Mouse (Mus musculus): ENCODE results near the gene Itk. TPM values are rescaled to one million over a fixed set of nuclear protein-coding genes. Genes with fewer than 3 reads are reported as not detected.
"Not testable (repeated sequence)": the region's sequence is repeated elsewhere in the genome, so short reads cannot be mapped to it uniquely, and the experiment has no call there.

Itk gene
- polyA plus RNA-seq (2014; fragmentation: Nextera tagmentation; extraction: Ambion mirVana), result 0.05 and 0.14 TPM in 2 replicates

DNA sequence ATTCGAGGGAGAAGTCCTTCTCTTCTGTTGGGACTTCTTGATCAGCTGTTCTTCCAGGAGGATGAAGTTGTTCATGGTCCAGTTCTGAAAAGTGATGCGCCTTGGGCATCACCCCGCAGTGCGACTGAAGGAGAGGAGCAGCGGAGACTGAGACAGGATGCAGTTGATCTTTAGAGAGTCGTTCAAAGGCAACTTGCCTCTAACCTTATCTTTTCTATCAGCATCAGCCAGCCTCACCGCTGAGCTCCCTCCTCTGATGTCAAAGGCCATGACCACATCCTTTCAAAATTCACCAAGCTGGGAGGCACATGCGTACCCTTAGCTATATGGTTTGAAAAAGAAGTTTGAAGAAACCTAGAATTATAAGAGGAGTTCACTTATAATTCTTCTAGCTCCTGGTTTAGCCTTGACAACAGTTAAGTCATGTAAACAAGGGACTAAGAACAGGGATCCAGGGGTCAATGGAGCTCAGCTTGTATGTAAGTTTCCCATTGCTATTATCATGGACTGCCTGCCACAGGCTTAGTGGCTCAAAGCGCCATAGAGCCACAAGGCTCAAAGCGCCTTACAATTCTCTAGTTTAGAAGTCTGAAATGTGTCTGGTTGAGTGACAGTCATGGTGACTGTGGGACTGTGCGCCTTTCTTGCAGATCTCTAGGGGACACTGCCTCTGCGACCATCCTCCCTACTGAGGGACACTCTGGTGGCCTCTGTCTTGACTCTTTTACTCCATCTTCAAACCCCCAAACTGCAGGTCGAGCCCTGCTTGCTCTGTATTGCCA lies at the start of gene Itk:
Gene Itk, minus strand, starts transcription at position 180 of the 782 bp plus-strand sequence.
- Histone ChIP-seq H3K9ac (ENCODE audit: low read depth, low read length) (no peak within 1 kb of the TSS), H3K27me3 (replicated peaks; ENCODE audit: control insufficient read depth, insufficient read depth, low read length) (no peaks in the 10 kb centered on the region), H3K4me2 (no peak within 1 kb of the TSS), H3K36me3 (ENCODE audit: control insufficient read depth, insufficient read depth, low read length) (no peaks in the 10 kb centered on the region), H3K27ac (ENCODE audit: low read depth, low read length) (no peak within 1 kb of the TSS), H3K4me1 (replicated peaks; ENCODE audit: control insufficient read depth, insufficient read depth, low read length) (no peaks in the 10 kb centered on the region), H3K9me3 (ENCODE audit: control insufficient read depth, low read length) (no peaks in the 10 kb centered on the region), H3K4me3 (ENCODE audit: low read depth, low read length) (no peak within 1 kb of the TSS)
- 65% methylated on average over 13 of the region's 13 CpGs for WGBS
- DNase-seq (ENCODE audit: low spot score) (no peak), ATAC-seq (replicated peaks; ENCODE audit: low FRiP score) (no peak)

DNA sequence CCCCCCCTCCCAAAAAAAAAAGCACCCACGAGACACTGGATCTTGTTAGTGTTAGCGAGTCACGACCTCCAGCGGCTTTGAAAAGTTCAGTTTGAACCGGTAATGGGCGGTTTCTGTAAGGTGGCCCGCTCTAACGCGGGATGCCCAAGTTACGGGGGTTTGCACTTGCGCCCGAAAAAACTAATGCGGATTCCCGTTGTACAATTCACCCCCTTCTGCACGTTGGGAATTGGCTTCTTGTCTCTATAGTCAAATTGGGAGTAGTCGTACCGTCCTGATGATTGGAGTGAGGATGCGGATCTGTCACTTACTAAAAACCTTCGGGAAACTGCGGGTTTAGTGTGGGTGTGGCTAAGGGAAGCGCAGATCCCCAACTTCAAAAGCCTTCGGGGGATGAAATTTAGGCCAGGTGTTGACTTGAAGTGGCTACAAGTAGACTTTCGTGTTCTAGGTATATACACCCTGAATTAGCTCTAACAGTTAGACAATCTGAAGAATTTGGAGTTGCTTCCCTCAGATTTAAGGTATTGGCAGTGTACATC lies 48.2 kb upstream of the Itk start:
- 1% methylated on average over 23 of the region's 23 CpGs for WGBS
- peak; percentile 13; the same call in 1 of the 2 replicates for ATAC-seq (replicated peaks; ENCODE audit: low FRiP score)
- Histone ChIP-seq H3K4me1 (replicated peaks; ENCODE audit: control insufficient read depth, insufficient read depth, low read length) (peaks cover 15% of the 10 kb centered on the region), H3K36me3 (ENCODE audit: control insufficient read depth, insufficient read depth, low read length) (peaks cover 6% of the 10 kb centered on the region; the same call in 1 of the 2 replicates), H3K9ac (ENCODE audit: low read depth, low read length) (peak overlapping the region; percentile 99), H3K9me3 (ENCODE audit: control insufficient read depth, low read length) (no peaks in the 10 kb centered on the region), H3K4me2 (peak overlapping the region; percentile 86), H3K27me3 (replicated peaks; ENCODE audit: control insufficient read depth, insufficient read depth, low read length) (no peaks in the 10 kb centered on the region), H3K27ac (ENCODE audit: low read depth, low read length) (peak overlapping the region; percentile 97), H3K4me3 (ENCODE audit: low read depth, low read length) (peak overlapping the region; percentile 96)
- no peak for DNase-seq (ENCODE audit: low spot score)

GRCm38 (mm10) chr11:46436760-46437458 lies 47.6 kb upstream of the Itk start, which contains the start of gene Med7:
TSS of gene Med7 (plus strand) at chr11:46436925.
- H3K4me1 ChIP-seq (replicated peaks; ENCODE audit: control insufficient read depth, insufficient read depth, low read length), result peaks cover 15% of the 10 kb centered on the region
- H3K4me3 ChIP-seq (ENCODE audit: low read depth, low read length), result peak within 1 kb of the TSS; percentile 96
- peak within 1 kb of the TSS; percentile 97 for H3K27ac ChIP-seq (ENCODE audit: low read depth, low read length)
- H3K9me3 ChIP-seq (ENCODE audit: control insufficient read depth, low read length), result no peaks in the 10 kb centered on the region
- H3K27me3 ChIP-seq (replicated peaks; ENCODE audit: control insufficient read depth, insufficient read depth, low read length), result no peaks in the 10 kb centered on the region
- H3K4me2 ChIP-seq, result peak within 1 kb of the TSS; percentile 86
- DNase-seq (ENCODE audit: low spot score) (peak; percentile 86), ATAC-seq (replicated peaks; ENCODE audit: low FRiP score) (peak; percentile 93)
- H3K36me3 ChIP-seq (ENCODE audit: control insufficient read depth, insufficient read depth, low read length), result peaks cover 6% of the 10 kb centered on the region; the same call in 1 of the 2 replicates
- H3K9ac ChIP-seq (ENCODE audit: low read depth, low read length), result peak within 1 kb of the TSS; percentile 99
- under 1% methylated on average over 58 of the region's 59 CpGs for WGBS

DNA sequence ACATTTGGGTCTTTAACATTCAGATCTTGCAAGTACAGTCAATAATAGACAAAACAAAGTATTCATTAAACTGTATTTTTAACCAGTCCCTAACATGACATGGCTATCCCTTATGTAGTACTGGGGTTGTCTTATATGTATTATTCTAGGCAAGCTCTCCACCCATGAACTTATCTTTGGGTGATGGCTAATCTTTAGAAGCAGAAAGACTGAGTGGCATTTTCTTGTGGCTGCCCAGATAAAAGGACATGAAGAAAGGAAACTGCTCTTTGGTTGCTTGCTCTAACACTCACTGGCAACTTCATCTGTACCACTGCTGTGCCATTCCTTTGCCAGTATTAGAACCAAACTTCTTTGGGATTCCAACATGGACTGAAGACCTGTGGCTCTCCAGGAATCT lies 46.0 kb upstream of the Itk start:
- ATAC-seq (replicated peaks; ENCODE audit: low FRiP score) (peak; percentile 44), DNase-seq (ENCODE audit: low spot score) (no peak)
- H3K27ac ChIP-seq (ENCODE audit: low read depth, low read length), result peak overlapping the region; percentile 72
- no peaks in the 10 kb centered on the region for H3K36me3 ChIP-seq (ENCODE audit: control insufficient read depth, insufficient read depth, low read length)
- peak overlapping the region; percentile 16 for H3K4me3 ChIP-seq (ENCODE audit: low read depth, low read length)
- H3K4me1 ChIP-seq (replicated peaks; ENCODE audit: control insufficient read depth, insufficient read depth, low read length), result peaks cover 12% of the 10 kb centered on the region
- peak overlapping the region; percentile 64 for H3K4me2 ChIP-seq
- H3K9ac ChIP-seq (ENCODE audit: low read depth, low read length), result no peak overlapping the region
- H3K9me3 ChIP-seq (ENCODE audit: control insufficient read depth, low read length), result no peaks in the 10 kb centered on the region
- H3K27me3 ChIP-seq (replicated peaks; ENCODE audit: control insufficient read depth, insufficient read depth, low read length), result no peaks in the 10 kb centered on the region

DNA sequence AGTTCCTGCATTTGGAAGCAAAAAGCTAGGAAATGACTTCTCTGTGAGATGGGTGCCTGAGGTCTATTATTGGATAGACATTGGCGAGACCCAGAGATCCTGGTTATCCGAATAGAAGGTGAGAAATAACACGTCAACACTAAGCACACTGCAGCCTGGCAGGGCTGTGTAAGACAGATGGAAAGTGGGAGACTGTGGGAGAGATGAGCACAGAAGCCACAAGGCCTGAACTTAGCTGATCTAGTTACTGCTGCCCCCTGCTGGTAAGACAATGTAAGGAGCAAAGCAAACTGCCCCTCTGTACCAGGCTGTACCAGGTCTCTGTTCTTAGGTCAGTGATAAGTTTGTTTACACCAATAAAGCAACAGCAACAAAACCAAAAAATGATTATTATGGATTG lies 41.8 kb upstream of the Itk start:
- 20% methylated on average over 3 of the region's 3 CpGs for WGBS
- Histone ChIP-seq H3K4me1 (replicated peaks; ENCODE audit: control insufficient read depth, insufficient read depth, low read length) (peaks cover 5% of the 10 kb centered on the region; the same call in 1 of the 2 replicates), H3K4me3 (ENCODE audit: low read depth, low read length) (no peak overlapping the region), H3K36me3 (ENCODE audit: control insufficient read depth, insufficient read depth, low read length) (no peaks in the 10 kb centered on the region), H3K9me3 (ENCODE audit: control insufficient read depth, low read length) (no peaks in the 10 kb centered on the region), H3K27ac (ENCODE audit: low read depth, low read length) (no peak overlapping the region), H3K4me2 (no peak overlapping the region), H3K27me3 (replicated peaks; ENCODE audit: control insufficient read depth, insufficient read depth, low read length) (no peaks in the 10 kb centered on the region), H3K9ac (ENCODE audit: low read depth, low read length) (no peak overlapping the region)
- DNase-seq (ENCODE audit: low spot score) (peak; percentile 57), ATAC-seq (replicated peaks; ENCODE audit: low FRiP score) (peak; percentile 73)

DNA sequence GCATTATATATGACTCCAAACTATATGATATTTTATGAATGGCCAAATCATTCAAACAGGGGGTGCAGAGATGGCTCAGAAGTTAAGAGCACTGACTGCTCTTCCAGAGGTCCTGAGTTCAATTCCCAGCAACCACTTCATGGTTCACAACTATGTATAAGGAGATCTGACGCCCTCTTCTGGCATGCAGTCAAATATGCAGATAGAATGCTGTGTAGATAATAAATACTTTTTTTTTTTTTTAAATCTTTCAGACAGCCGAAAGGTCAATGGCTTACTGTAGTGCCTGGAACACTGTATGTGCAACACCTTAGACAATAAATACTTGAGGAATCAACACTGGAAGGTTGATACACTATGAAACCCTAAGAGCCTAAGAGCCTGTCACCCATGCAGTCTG lies 40.8 kb upstream of the Itk start:
- no peaks in the 10 kb centered on the region for H3K27me3 ChIP-seq (replicated peaks; ENCODE audit: control insufficient read depth, insufficient read depth, low read length)
- H3K9me3 ChIP-seq (ENCODE audit: control insufficient read depth, low read length), result no peaks in the 10 kb centered on the region
- no peak overlapping the region for H3K27ac ChIP-seq (ENCODE audit: low read depth, low read length)
- H3K4me3 ChIP-seq (ENCODE audit: low read depth, low read length), result no peak overlapping the region
- H3K4me2 ChIP-seq, result no peak overlapping the region
- H3K36me3 ChIP-seq (ENCODE audit: control insufficient read depth, insufficient read depth, low read length), result no peaks in the 10 kb centered on the region
- 86% methylated on average over 2 of the region's 2 CpGs for WGBS
- ATAC-seq (replicated peaks; ENCODE audit: low FRiP score) (no peak), DNase-seq (ENCODE audit: low spot score) (no peak)
- no peak overlapping the region for H3K9ac ChIP-seq (ENCODE audit: low read depth, low read length)
- H3K4me1 ChIP-seq (replicated peaks; ENCODE audit: control insufficient read depth, insufficient read depth, low read length), result 0 out of 2 replicates have a peak, but pooled peaks cover 3% of the 10 kb centered on the region

DNA sequence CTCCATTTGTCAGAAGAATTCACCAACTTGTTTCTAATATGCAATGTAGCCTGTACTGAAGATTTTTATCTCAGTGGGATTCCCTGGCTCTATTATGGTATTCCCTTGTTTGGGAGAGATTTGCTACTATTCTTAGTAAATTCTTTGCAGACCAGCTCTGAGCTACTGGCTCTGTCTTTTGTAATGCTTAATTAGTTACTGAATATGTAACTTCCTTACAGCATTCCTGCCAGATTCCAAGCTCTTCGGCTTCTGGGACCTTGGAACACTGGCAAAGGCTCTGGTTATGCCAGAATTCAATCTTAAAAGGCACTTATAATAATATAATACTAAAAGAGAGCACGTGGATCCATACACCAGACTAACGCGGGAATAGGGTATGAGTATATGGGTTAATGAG lies 38.8 kb upstream of the Itk start:
- not testable (repeated sequence) for H3K4me1 ChIP-seq (replicated peaks; ENCODE audit: control insufficient read depth, insufficient read depth, low read length); ATAC-seq (replicated peaks; ENCODE audit: low FRiP score); H3K4me2 ChIP-seq; DNase-seq (ENCODE audit: low spot score); H3K4me3 ChIP-seq (ENCODE audit: low read depth, low read length); H3K9me3 ChIP-seq (ENCODE audit: control insufficient read depth, low read length); H3K27ac ChIP-seq (ENCODE audit: low read depth, low read length); H3K9ac ChIP-seq (ENCODE audit: low read depth, low read length); H3K27me3 ChIP-seq (replicated peaks; ENCODE audit: control insufficient read depth, insufficient read depth, low read length); H3K36me3 ChIP-seq (ENCODE audit: control insufficient read depth, insufficient read depth, low read length)
- WGBS, result 42% methylated on average over 4 of the region's 4 CpGs

DNA sequence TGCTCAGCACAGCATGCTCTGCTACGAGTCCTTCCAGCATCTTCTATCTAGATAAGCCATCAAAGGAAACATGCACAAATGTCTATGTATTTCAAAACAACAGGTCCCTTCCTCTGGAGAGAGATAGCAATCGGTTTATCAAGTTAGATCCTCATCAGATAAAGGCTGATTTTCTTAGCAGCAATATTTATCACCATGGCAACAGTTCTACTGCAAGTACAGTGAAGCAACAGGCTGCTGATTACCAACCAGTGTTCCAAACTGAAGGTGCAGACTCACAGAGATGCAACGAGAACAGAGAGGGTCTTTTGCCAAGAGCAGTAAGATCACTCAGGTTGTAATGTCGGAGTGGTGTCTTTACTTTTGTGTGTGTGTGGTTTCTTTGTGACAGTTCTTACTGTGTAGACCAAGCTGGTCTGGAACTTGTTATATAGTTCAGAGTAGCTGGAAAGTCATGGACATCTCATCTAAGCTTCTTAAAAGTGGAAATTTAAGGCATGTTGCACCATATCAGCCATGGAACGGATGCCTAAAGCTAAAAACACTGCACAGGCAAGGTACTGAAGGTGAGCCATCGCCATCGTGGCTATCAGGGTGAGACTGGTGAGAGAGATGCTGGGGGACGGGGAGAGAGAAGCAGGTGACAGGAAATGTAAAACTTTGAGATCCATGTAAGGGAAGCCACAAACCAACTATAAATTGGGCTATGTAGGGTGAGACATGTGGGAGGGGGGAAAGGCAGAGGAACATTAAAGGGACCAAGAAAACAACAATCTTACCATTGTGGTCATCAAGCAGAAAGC lies 32.0 kb upstream of the Itk start:
- H3K4me2 ChIP-seq, result no peak overlapping the region
- H3K27me3 ChIP-seq (replicated peaks; ENCODE audit: control insufficient read depth, insufficient read depth, low read length), result no peaks in the 10 kb centered on the region
- no peaks in the 10 kb centered on the region for H3K4me1 ChIP-seq (replicated peaks; ENCODE audit: control insufficient read depth, insufficient read depth, low read length)
- ATAC-seq (replicated peaks; ENCODE audit: low FRiP score) (no peak), DNase-seq (ENCODE audit: low spot score) (no peak)
- no peak overlapping the region for H3K9ac ChIP-seq (ENCODE audit: low read depth, low read length)
- WGBS, result 69% methylated on average over 8 of the region's 8 CpGs
- no peak overlapping the region for H3K4me3 ChIP-seq (ENCODE audit: low read depth, low read length)
- no peaks in the 10 kb centered on the region for H3K36me3 ChIP-seq (ENCODE audit: control insufficient read depth, insufficient read depth, low read length)
- H3K27ac ChIP-seq (ENCODE audit: low read depth, low read length), result no peak overlapping the region
- H3K9me3 ChIP-seq (ENCODE audit: control insufficient read depth, low read length), result no peaks in the 10 kb centered on the region
